Mouse (Mus musculus): ENCODE results near the gene Pnpla7. TPM values are rescaled to one million over a fixed set of nuclear protein-coding genes. Genes with fewer than 3 reads are reported as not detected.

Gene Pnpla7
- polyA plus RNA-seq, 1 experiment: 3.8 TPM

- Histone ChIP-seq H3ac (ENCODE audit: control insufficient read depth, insufficient read length, low read depth) (peak within 1 kb of the TSS; percentile 76), H3K79me3 (ENCODE audit: low read depth) (peaks cover 12% of the 10 kb centered on the region), H3K79me2 (ENCODE audit: control insufficient read depth, insufficient read depth) (peaks cover 17% of the 10 kb centered on the region), H3K36me3 (ENCODE audit: control insufficient read depth, insufficient read depth) (peaks cover 24% of the 10 kb centered on the region), H3K4me3 (ENCODE audit: insufficient read depth, poor library complexity, severe bottlenecking) (peak within 1 kb of the TSS; percentile 87), H3K27me3 (ENCODE audit: control insufficient read depth, insufficient read depth, insufficient read length) (no peaks in the 10 kb centered on the region)
- TF ChIP-seq MYOD1 (IDR thresholded peaks at IDR 0.05; ENCODE audit: control insufficient read depth, insufficient read length, low read depth) (no peak), MAX (IDR thresholded peaks at IDR 0.05) (peak; percentile 61)
Measured at GRCm38 (mm10) chr2:24974906-24975703, 728 bp upstream of the Pnpla7 start, which contains the start of gene Mrpl41. Gene Mrpl41 (minus strand): TSS chr2:24975098.

DNA sequence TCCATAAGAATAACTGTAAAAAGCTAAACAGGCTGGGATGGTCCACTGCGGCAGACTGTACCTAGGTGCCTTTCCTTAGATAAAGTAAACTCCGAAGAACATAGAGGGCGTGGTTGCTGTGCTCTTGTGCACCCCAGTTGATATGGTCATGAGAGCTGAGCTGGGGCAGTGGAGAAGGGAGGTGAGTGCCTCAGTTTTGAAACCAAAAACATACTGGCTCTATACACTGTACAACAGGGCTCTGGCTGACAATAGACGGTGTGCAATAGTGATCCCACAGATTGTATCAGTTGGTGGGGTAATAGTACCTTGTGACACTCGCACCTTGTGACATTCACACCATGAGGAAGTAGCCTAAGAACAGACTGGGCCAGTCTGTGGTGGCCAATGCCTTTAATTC is 1.1 kb downstream of the Pnpla7 start:
- TF ChIP-seq CTCF (IDR thresholded peaks at IDR 0.05; ENCODE audit: control insufficient read depth, insufficient read depth, insufficient read length): no peak
- no peak for TF ChIP-seq MAX (IDR thresholded peaks at IDR 0.05)
- TF ChIP-seq MYOG (IDR thresholded peaks at IDR 0.05; ENCODE audit: control insufficient read depth, extremely low read depth, insufficient read length): no peak
- TF ChIP-seq CEBPB (IDR thresholded peaks at IDR 0.05; ENCODE audit: low read depth): no peak
- TF ChIP-seq FOSL1 (IDR thresholded peaks at IDR 0.05; ENCODE audit: insufficient read depth, low read length, poor library complexity, severe bottlenecking): no peak
- TF ChIP-seq MYOD1 (IDR thresholded peaks at IDR 0.05; ENCODE audit: control insufficient read depth, insufficient read length, low read depth): no peak
- no peak for TF ChIP-seq USF1 (IDR thresholded peaks at IDR 0.05; ENCODE audit: low read depth)
- H3K36me3 ChIP-seq (ENCODE audit: control insufficient read depth, insufficient read depth): peaks cover 14% of the 10 kb centered on the region
- H3K27me3 ChIP-seq (ENCODE audit: control insufficient read depth, insufficient read depth, insufficient read length): no peaks in the 10 kb centered on the region
- no peak overlapping the region for H3ac ChIP-seq (ENCODE audit: control insufficient read depth, insufficient read length, low read depth)
- peaks cover 17% of the 10 kb centered on the region for H3K79me2 ChIP-seq (ENCODE audit: control insufficient read depth, insufficient read depth)
- no peak overlapping the region for H3K4me3 ChIP-seq (ENCODE audit: insufficient read depth, poor library complexity, severe bottlenecking)
- peaks cover 12% of the 10 kb centered on the region for H3K79me3 ChIP-seq (ENCODE audit: low read depth)

- no peaks in the 10 kb centered on the region for H3K79me2 ChIP-seq (ENCODE audit: control insufficient read depth, insufficient read depth)
- no peak overlapping the region for H3ac ChIP-seq (ENCODE audit: control insufficient read depth, insufficient read length, low read depth)
- H3K27me3 ChIP-seq (ENCODE audit: control insufficient read depth, insufficient read depth, insufficient read length): no peaks in the 10 kb centered on the region
- no peak overlapping the region for H3K4me3 ChIP-seq (ENCODE audit: insufficient read depth, poor library complexity, severe bottlenecking)
- no peak for TF ChIP-seq CEBPB (IDR thresholded peaks at IDR 0.05; ENCODE audit: low read depth)
- no peak for TF ChIP-seq USF1 (IDR thresholded peaks at IDR 0.05; ENCODE audit: low read depth)
- no peak for TF ChIP-seq MYOG (IDR thresholded peaks at IDR 0.05; ENCODE audit: control insufficient read depth, extremely low read depth, insufficient read length)
- no peak for TF ChIP-seq CTCF (IDR thresholded peaks at IDR 0.05; ENCODE audit: control insufficient read depth, insufficient read depth, insufficient read length)
- TF ChIP-seq MAX (IDR thresholded peaks at IDR 0.05): no peak
- TF ChIP-seq FOSL1 (IDR thresholded peaks at IDR 0.05; ENCODE audit: insufficient read depth, low read length, poor library complexity, severe bottlenecking): no peak
- no peak for TF ChIP-seq MYOD1 (IDR thresholded peaks at IDR 0.05; ENCODE audit: control insufficient read depth, insufficient read length, low read depth)
- H3K36me3 ChIP-seq (ENCODE audit: control insufficient read depth, insufficient read depth): no peaks in the 10 kb centered on the region
- no peaks in the 10 kb centered on the region for H3K79me3 ChIP-seq (ENCODE audit: low read depth)
Measured at GRCm38 (mm10) chr2:24987762-24988161, 11.9 kb downstream of the Pnpla7 start.

DNA sequence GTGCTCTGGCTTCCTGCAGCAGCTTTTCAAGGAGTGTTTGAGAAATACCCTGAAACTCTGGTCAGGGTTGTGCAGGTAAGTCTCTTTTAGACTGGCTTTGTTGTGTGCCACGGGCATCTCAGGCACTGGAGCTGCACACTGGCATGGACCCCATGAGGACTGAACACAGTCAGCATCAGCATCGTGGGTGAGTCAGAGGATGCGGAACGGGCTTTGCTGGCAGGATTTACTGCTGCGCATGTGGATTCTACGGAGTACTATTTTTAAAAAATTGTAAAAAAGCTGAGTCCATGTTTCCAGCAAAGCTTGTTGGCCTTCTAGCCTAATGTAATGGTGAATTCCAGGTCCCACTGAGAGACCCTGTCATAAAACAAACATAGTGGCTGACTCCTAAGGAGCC is 19.5 kb downstream of the Pnpla7 start:
- Histone ChIP-seq H3K4me3 (ENCODE audit: insufficient read depth, poor library complexity, severe bottlenecking) (no peak overlapping the region), H3K36me3 (ENCODE audit: control insufficient read depth, insufficient read depth) (no peaks in the 10 kb centered on the region), H3K79me3 (ENCODE audit: low read depth) (no peaks in the 10 kb centered on the region), H3K27me3 (ENCODE audit: control insufficient read depth, insufficient read depth, insufficient read length) (no peaks in the 10 kb centered on the region), H3ac (ENCODE audit: control insufficient read depth, insufficient read length, low read depth) (no peak overlapping the region), H3K79me2 (ENCODE audit: control insufficient read depth, insufficient read depth) (no peaks in the 10 kb centered on the region)
- no peak for TF ChIP-seq MYOG (IDR thresholded peaks at IDR 0.05; ENCODE audit: control insufficient read depth, extremely low read depth, insufficient read length)
- no peak for TF ChIP-seq USF1 (IDR thresholded peaks at IDR 0.05; ENCODE audit: low read depth)
- no peak for TF ChIP-seq CTCF (IDR thresholded peaks at IDR 0.05; ENCODE audit: control insufficient read depth, insufficient read depth, insufficient read length)
- no peak for TF ChIP-seq MYOD1 (IDR thresholded peaks at IDR 0.05; ENCODE audit: control insufficient read depth, insufficient read length, low read depth)
- no peak for TF ChIP-seq CEBPB (IDR thresholded peaks at IDR 0.05; ENCODE audit: low read depth)
- TF ChIP-seq FOSL1 (IDR thresholded peaks at IDR 0.05; ENCODE audit: insufficient read depth, low read length, poor library complexity, severe bottlenecking): no peak
- TF ChIP-seq MAX (IDR thresholded peaks at IDR 0.05): no peak

DNA sequence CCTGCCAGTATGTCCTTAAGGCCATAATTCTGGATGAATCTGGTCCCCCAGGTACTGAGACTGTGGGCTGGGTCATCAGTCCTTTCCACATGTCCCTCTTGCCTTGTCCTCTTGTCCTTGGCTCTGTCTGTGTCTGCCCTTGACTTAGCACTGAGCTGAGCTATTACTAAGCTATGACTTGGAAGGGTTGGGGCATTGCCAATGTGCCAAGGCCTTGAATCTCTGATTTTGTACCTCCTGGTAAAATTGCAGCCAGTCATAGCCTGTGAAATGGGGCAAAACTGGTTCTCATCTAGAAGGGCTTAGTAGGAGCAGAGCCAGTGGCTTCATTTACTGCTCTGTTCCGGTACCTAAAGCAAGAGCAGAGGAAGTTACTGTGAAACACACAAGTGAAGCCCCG is 20.6 kb downstream of the Pnpla7 start:
- Histone ChIP-seq H3K27me3 (ENCODE audit: control insufficient read depth, insufficient read depth, insufficient read length) (no peaks in the 10 kb centered on the region), H3K4me3 (ENCODE audit: insufficient read depth, poor library complexity, severe bottlenecking) (no peak overlapping the region), H3K79me2 (ENCODE audit: control insufficient read depth, insufficient read depth) (no peaks in the 10 kb centered on the region), H3K79me3 (ENCODE audit: low read depth) (no peaks in the 10 kb centered on the region), H3K36me3 (ENCODE audit: control insufficient read depth, insufficient read depth) (no peaks in the 10 kb centered on the region), H3ac (ENCODE audit: control insufficient read depth, insufficient read length, low read depth) (no peak overlapping the region)
- no peak for TF ChIP-seq FOSL1 (IDR thresholded peaks at IDR 0.05; ENCODE audit: insufficient read depth, low read length, poor library complexity, severe bottlenecking)
- no peak for TF ChIP-seq MYOG (IDR thresholded peaks at IDR 0.05; ENCODE audit: control insufficient read depth, extremely low read depth, insufficient read length)
- TF ChIP-seq CEBPB (IDR thresholded peaks at IDR 0.05; ENCODE audit: low read depth): no peak
- no peak for TF ChIP-seq MAX (IDR thresholded peaks at IDR 0.05)
- no peak for TF ChIP-seq CTCF (IDR thresholded peaks at IDR 0.05; ENCODE audit: control insufficient read depth, insufficient read depth, insufficient read length)
- TF ChIP-seq USF1 (IDR thresholded peaks at IDR 0.05; ENCODE audit: low read depth): no peak
- no peak for TF ChIP-seq MYOD1 (IDR thresholded peaks at IDR 0.05; ENCODE audit: control insufficient read depth, insufficient read length, low read depth)
